Mouse (Mus musculus) hindbrain, postnatal 0 days (tissue): ENCODE measurements at regions not wholly inside any gene's neighbourhood (a gene's known extent, or its start where the extent isn't known, plus 50 kb on each side); places are given as distances from the start of the nearest gene placed in this dataset.

Experiments
- ATAC-seq: fragments of 200-750 bp; cut with Nextera tagmentation; 2 replicates; pipeline ENCODE4 v1.8.0; 2017; ENCODE audit warnings: mild to moderate bottlenecking, moderate TSS enrichment, moderate library complexity
- DNase-seq: peaks from one replicate; pipeline ENCODE4 v3.0.0-alpha.2; 2015; ENCODE audit warnings: low spot score
- H3K27ac ChIP-seq: fragments of 300-500 bp; sonication (generic); 2 replicates; pipeline ENCODE4 v1.5.1; 2014; ENCODE audit warnings: mild to moderate bottlenecking
- H3K27me3 ChIP-seq: fragments of 300-500 bp; sonication (generic); 2 replicates; pipeline ENCODE4 v1.6.1; 2014; ENCODE audit warnings: low read length, mixed read lengths; ENCODE audit not compliant: insufficient read depth
- H3K36me3 ChIP-seq: fragments of 300-500 bp; sonication (generic); 2 replicates; pipeline ENCODE4 v1.6.1; 2014; ENCODE audit warnings: low read length, mixed read lengths; ENCODE audit not compliant: insufficient read depth
- H3K4me1 ChIP-seq: fragments of 300-500 bp; sonication (generic); 2 replicates; pipeline ENCODE4 v1.6.1; 2014; ENCODE audit warnings: antibody characterized with exemption, low read length, mixed read lengths; ENCODE audit not compliant: insufficient read depth
- H3K4me2 ChIP-seq: fragments of 300-500 bp; sonication (generic); 2 replicates; pipeline ENCODE4 v1.6.1; 2014; ENCODE audit warnings: low read depth, mild to moderate bottlenecking, low read length, moderate library complexity, mixed read lengths
- H3K4me3 ChIP-seq: fragments of 300-500 bp; sonication (generic); 2 replicates; pipeline ENCODE4 v1.5.1; 2014; ENCODE audit warnings: low read length
- H3K9ac ChIP-seq: fragments of 300-500 bp; sonication (generic); replicated peaks from 2 replicates; pipeline ENCODE4 v1.6.1; 2014; ENCODE audit warnings: mild to moderate bottlenecking, low read length, moderate library complexity, mixed read lengths
- H3K9me3 ChIP-seq: fragments of 300-500 bp; sonication (generic); 2 replicates; pipeline ENCODE4 v1.6.1; 2016; ENCODE audit warnings: low read length, mixed read lengths
- CTCF ChIP-seq: IDR thresholded peaks from 2 replicates; pipeline ENCODE4 v1.5.1; 2016; ENCODE audit warnings: antibody characterized with exemption, control low read depth, low read depth
- whole genome bisulfite sequencing: fragments of 180-500 bp; shearing (Covaris S2); extraction: QIAGEN DNeasy Blood & Tissue Kit; methylation state at CpG from one replicate; pipeline ENCODE4 v1.1.7; 2014; 5-methylcytosine and 5-hydroxymethylcytosine counted together

DNA sequence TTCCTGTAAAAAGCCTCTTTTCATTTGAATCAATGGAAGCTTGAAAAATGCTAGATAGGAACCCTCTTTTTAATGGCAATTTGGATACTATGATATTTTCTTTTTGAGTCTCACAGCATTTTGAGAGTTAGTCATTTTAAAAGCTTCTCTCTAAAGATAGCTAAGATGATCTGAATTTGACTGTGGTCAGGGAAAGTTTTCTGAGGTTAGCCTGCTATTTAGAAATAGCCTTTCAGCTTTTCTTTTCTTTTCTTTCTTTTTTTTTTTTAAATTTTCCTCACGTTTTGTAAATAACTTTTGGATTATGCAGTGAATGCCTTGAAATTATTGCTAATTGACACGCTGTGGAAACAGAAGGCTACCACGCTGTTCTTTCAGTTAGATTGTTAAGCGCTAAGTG is 387.3 kb upstream of the Zeb2 start:
- 85% methylated on average over 4 of the region's 4 CpGs for WGBS
- H3K4me1 ChIP-seq: no peaks in the 10 kb centered on the region
- ATAC-seq (no peak), DNase-seq (no peak)
- no peak overlapping the region for H3K27ac ChIP-seq
- H3K36me3 ChIP-seq: no peaks in the 10 kb centered on the region
- H3K9ac ChIP-seq: no peak overlapping the region
- H3K4me3 ChIP-seq: no peak overlapping the region
- H3K9me3 ChIP-seq: no peaks in the 10 kb centered on the region
- no peak for TF ChIP-seq CTCF
- no peaks in the 10 kb centered on the region for H3K27me3 ChIP-seq
- H3K4me2 ChIP-seq: no peak overlapping the region

DNA sequence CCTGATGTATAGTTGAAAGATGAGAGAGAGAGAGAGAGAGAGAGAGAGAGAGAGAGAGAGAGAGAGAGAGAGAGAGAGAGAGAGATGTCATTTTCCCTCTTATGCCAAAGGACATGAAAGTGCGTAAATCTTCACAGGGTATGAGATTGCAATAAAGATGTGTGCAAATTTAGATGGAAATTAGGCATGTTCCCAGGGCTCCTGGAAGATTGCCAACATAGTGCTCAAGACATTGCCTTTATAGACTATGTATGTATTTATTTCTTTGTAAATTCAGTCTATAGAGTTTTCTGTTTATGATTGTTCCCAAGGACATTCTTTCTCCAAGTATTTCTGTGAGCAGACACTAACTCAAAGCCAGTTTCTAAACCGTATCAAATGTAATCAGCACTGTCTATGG is 376.5 kb upstream of the Zeb2 start:
- Histone ChIP-seq H3K36me3 (no peaks in the 10 kb centered on the region), H3K9ac (no peak overlapping the region), H3K4me2 (no peak overlapping the region), H3K9me3 (no peaks in the 10 kb centered on the region), H3K4me3 (no peak overlapping the region), H3K27ac (no peak overlapping the region), H3K27me3 (no peaks in the 10 kb centered on the region), H3K4me1 (no peaks in the 10 kb centered on the region)
- WGBS: 72% methylated on average over 2 of the region's 2 CpGs
- TF ChIP-seq CTCF: no peak
- ATAC-seq: no peak
- no peak for DNase-seq

DNA sequence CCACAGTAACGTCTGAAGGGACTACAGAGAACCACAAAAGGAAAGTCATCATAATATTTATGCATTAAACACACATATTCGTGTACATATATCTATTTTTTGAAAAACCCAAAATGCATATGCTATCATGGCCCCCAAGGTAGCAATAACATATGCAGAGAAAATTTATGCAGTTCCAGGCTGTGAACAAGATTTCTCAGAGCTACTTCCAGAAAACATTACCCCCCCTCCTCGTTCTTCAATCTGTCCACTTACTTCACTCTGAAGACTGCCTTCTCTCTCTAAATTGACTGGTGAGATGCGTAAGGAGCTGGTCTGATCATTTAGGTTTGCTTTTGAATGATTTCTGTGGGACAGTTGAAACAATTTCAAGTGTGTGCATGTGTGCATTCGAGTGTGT is 369.3 kb upstream of the Zeb2 start:
- ATAC-seq (no peak), DNase-seq (no peak)
- no peak overlapping the region for H3K4me3 ChIP-seq
- H3K27ac ChIP-seq: no peak overlapping the region
- no peaks in the 10 kb centered on the region for H3K27me3 ChIP-seq
- no peaks in the 10 kb centered on the region for H3K36me3 ChIP-seq
- no peak overlapping the region for H3K9ac ChIP-seq
- TF ChIP-seq CTCF: no peak
- H3K4me2 ChIP-seq: no peak overlapping the region
- H3K4me1 ChIP-seq: no peaks in the 10 kb centered on the region
- WGBS: 85% methylated on average over 5 of the region's 5 CpGs
- no peaks in the 10 kb centered on the region for H3K9me3 ChIP-seq

- Histone ChIP-seq H3K4me3 (no peak overlapping the region), H3K36me3 (no peaks in the 10 kb centered on the region), H3K4me1 (no peaks in the 10 kb centered on the region), H3K9ac (no peak overlapping the region), H3K27me3 (no peaks in the 10 kb centered on the region), H3K27ac (no peak overlapping the region), H3K4me2 (no peak overlapping the region), H3K9me3 (no peaks in the 10 kb centered on the region)
- no peak for TF ChIP-seq CTCF
- WGBS: 71% methylated on average over 10 of the region's 10 CpGs
- DNase-seq: no peak
- ATAC-seq: no peak
Observed at GRCm38 (mm10) chr2:45485477-45485876, 368.3 kb upstream of the Zeb2 start.

- H3K4me2 ChIP-seq: no peak overlapping the region
- no peak for TF ChIP-seq CTCF
- H3K27ac ChIP-seq: no peak overlapping the region
- H3K9me3 ChIP-seq: no peaks in the 10 kb centered on the region
- H3K4me3 ChIP-seq: no peak overlapping the region
- H3K4me1 ChIP-seq: no peaks in the 10 kb centered on the region
- H3K27me3 ChIP-seq: no peaks in the 10 kb centered on the region
- no peak overlapping the region for H3K9ac ChIP-seq
- WGBS: 73% methylated on average over 2 of the region's 2 CpGs
- no peak for DNase-seq
- no peak for ATAC-seq
- H3K36me3 ChIP-seq: no peaks in the 10 kb centered on the region
Observed at GRCm38 (mm10) chr2:45480671-45481070, 363.5 kb upstream of the Zeb2 start.

GRCm38 (mm10) chr2:45475996-45476395 is 358.8 kb upstream of the Zeb2 start:
- no peaks in the 10 kb centered on the region for H3K9me3 ChIP-seq
- DNase-seq (no peak), ATAC-seq (no peak)
- no peak overlapping the region for H3K9ac ChIP-seq
- H3K36me3 ChIP-seq: no peaks in the 10 kb centered on the region
- no peak for TF ChIP-seq CTCF
- H3K4me3 ChIP-seq: no peak overlapping the region
- no peaks in the 10 kb centered on the region for H3K4me1 ChIP-seq
- H3K27ac ChIP-seq: no peak overlapping the region
- H3K4me2 ChIP-seq: no peak overlapping the region
- no peaks in the 10 kb centered on the region for H3K27me3 ChIP-seq

- Histone ChIP-seq H3K9ac (no peak overlapping the region), H3K4me3 (no peak overlapping the region), H3K27ac (no peak overlapping the region), H3K27me3 (no peaks in the 10 kb centered on the region), H3K9me3 (no peaks in the 10 kb centered on the region), H3K36me3 (no peaks in the 10 kb centered on the region), H3K4me1 (no peaks in the 10 kb centered on the region), H3K4me2 (no peak overlapping the region)
- ATAC-seq (no peak), DNase-seq (no peak)
- TF ChIP-seq CTCF: no peak
- WGBS: 88% methylated on average over 4 of the region's 4 CpGs
Observed at GRCm38 (mm10) chr2:45464306-45464705, 347.1 kb upstream of the Zeb2 start.

DNA sequence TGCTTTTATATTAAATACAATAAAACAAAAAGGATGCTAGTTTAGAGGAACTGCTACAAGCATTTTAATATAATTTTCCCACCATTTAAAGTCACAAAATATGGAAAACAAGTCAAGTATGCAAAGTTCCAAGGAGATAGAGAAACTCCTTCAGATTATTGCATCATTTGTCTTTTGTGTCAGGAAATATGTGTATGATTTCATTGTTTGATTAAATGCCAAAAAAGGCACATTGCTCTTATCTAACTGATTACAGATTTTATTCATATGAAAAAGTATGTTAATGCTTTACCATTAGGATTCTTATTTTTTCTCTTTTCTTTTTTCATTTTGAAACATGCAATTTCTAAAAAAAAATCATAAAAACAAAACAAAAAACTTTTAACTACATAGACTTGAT is 342.2 kb upstream of the Zeb2 start:
- ATAC-seq: no peak

More for the DNA sequence above, 342.2 kb upstream of the Zeb2 start:
- Histone ChIP-seq H3K9me3 (no peaks in the 10 kb centered on the region), H3K9ac (no peak overlapping the region), H3K36me3 (no peaks in the 10 kb centered on the region), H3K4me3 (no peak overlapping the region), H3K27me3 (no peaks in the 10 kb centered on the region), H3K4me1 (no peaks in the 10 kb centered on the region), H3K27ac (no peak overlapping the region), H3K4me2 (no peak overlapping the region)
- no peak for DNase-seq
- no peak for TF ChIP-seq CTCF
